Mouse (Mus musculus) small intestine, adult 2 months (tissue): ENCODE measurements around the gene Muc5ac.

Experiments used
- CTCF ChIP-seq: fragments of 200-500 bp; IDR thresholded peaks from 2 replicates; pipeline ENCODE4 v1.5.1; 2012; ENCODE audit warnings: low read depth, mild to moderate bottlenecking, control low read depth, inconsistent platforms, low read length, moderate library complexity, mixed read lengths; ENCODE audit not compliant: insufficient replicate concordance, insufficient read length; ENCODE audit errors: extremely low read depth
- POLR2A ChIP-seq: fragments of 200-500 bp; IDR thresholded peaks from 2 replicates; pipeline ENCODE4 v1.6.1; 2012; ENCODE audit warnings: low read depth, mild to moderate bottlenecking, control low read depth, inconsistent platforms, low read length, moderate library complexity

DNA sequence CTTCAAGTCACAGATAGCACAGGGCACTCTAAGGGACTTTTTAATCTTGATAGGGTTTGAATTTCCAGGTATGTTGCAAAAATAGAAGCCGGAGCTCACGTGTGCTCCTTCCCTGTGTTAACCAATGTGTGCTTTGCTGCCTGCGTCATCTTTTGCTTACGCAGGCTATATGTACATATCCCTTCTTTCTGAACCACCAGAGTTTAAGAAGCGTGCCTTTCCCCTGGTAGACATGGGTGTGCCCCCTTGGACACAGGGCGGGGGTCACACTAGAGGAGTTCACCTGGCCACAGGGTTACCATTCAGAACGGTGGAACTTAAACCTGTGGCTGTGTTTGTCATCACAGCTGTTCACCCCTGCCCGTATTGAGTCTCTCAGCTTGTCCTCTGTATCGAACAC, 35.6 kb downstream of the Muc5ac start:
- no peak for TF ChIP-seq CTCF
- no peak for TF ChIP-seq POLR2A
